Mouse (Mus musculus) limb, embryonic 14.5 days (tissue): ENCODE measurements around the gene Repin1. TPM values are rescaled to one million over a fixed set of nuclear protein-coding genes. Genes with fewer than 3 reads are reported as not detected.

Source experiments
- ATAC-seq: fragments of 200-750 bp; cut with Nextera tagmentation; 2 replicates; pipeline ENCODE4 v1.8.0; 2017; ENCODE audit warnings: low read depth, moderate number of reproducible peaks, moderate TSS enrichment; ENCODE audit not compliant: low FRiP score
- DNase-seq: peaks from one replicate; pipeline ENCODE4 v3.0.0-alpha.2; 2015; ENCODE audit warnings: low spot score
- H3K27ac ChIP-seq: fragments of 300-500 bp; sonication (generic); replicated peaks from 2 replicates; pipeline ENCODE4 v1.5.1; 2014; ENCODE audit warnings: low read depth, mild to moderate bottlenecking, low read length, moderate library complexity, mixed read lengths
- H3K27me3 ChIP-seq: fragments of 300-500 bp; sonication (generic); 2 replicates; pipeline ENCODE4 v1.6.1; 2014; ENCODE audit warnings: low read length, mixed read lengths; ENCODE audit not compliant: control insufficient read depth, insufficient read depth
- H3K36me3 ChIP-seq: fragments of 300-500 bp; sonication (generic); 2 replicates; pipeline ENCODE4 v1.6.1; 2014; ENCODE audit warnings: mild to moderate bottlenecking, low read length, moderate library complexity, mixed read lengths; ENCODE audit not compliant: control insufficient read depth, insufficient read depth
- H3K4me1 ChIP-seq: fragments of 300-500 bp; sonication (generic); 2 replicates; pipeline ENCODE4 v1.6.1; 2014; ENCODE audit warnings: antibody characterized with exemption, low read length, mixed read lengths; ENCODE audit not compliant: control insufficient read depth, insufficient read depth
- H3K4me2 ChIP-seq: fragments of 300-500 bp; sonication (generic); replicated peaks from 2 replicates; pipeline ENCODE4 v1.6.1; 2014; ENCODE audit warnings: low read depth, mild to moderate bottlenecking, low read length, moderate library complexity; ENCODE audit not compliant: severe bottlenecking
- H3K4me3 ChIP-seq: fragments of 300-500 bp; sonication (generic); replicated peaks from 2 replicates; pipeline ENCODE4 v1.5.1; 2014; ENCODE audit warnings: low read length
- H3K9ac ChIP-seq: fragments of 300-500 bp; sonication (generic); 2 replicates; pipeline ENCODE4 v1.6.1; 2014; ENCODE audit warnings: mild to moderate bottlenecking, low read depth, low read length, moderate library complexity; ENCODE audit not compliant: severe bottlenecking
- H3K9me3 ChIP-seq: fragments of 300-500 bp; sonication (generic); 2 replicates; pipeline ENCODE4 v1.6.1; 2016; ENCODE audit warnings: low read length; ENCODE audit not compliant: control insufficient read depth
- POLR2A ChIP-seq: fragments of 200-500 bp; IDR thresholded peaks from 2 replicates; pipeline ENCODE4 v1.8.0; 2012; ENCODE audit warnings: inconsistent platforms, mild to moderate bottlenecking, moderate library complexity, borderline replicate concordance; ENCODE audit not compliant: insufficient read depth, insufficient read length; ENCODE audit errors: extremely low read depth
- WGBS: fragments of 180-500 bp; shearing (Covaris S2); extraction: QIAGEN DNeasy Blood & Tissue Kit; methylation state at CpG from one replicate; pipeline ENCODE4 v1.1.7; 2014; 5-methylcytosine and 5-hydroxymethylcytosine counted together
- polyA plus RNA-seq, 2 experiments: library from polyadenylated mRNA; depleted of rRNA in 1 of 2; stranded (reverse) in 1 of 2; unstranded in 1 of 2; fragments of >200 nt; fragmentation: Nextera tagmentation in 1 of 2; extraction: Ambion mirVana in 1 of 2; gene quantifications; 2 replicates each; pipeline versions ENCODE4 v1.2.1 to v1.2.3; 2012 to 2014

The Repin1 gene
- polyA plus RNA-seq, 2 experiments, result 23.3 to 35.2 TPM

GRCm38 (mm10) chr6:48601271-48602079 is 7.8 kb downstream of the Repin1 start, which contains the start of gene Zfp775:
Zfp775 (plus strand) TSS chr6:48602063.
- TF ChIP-seq POLR2A, result 0 out of 2 replicates have a peak, but pooled peaks have one; percentile 34
- 0 out of 2 replicates have a peak, but pooled peaks cover 7% of the 10 kb centered on the region for H3K4me1 ChIP-seq
- H3K4me3 ChIP-seq, result peak within 1 kb of the TSS; percentile 73
- no peaks in the 10 kb centered on the region for H3K27me3 ChIP-seq
- WGBS, result 7% methylated on average over 42 of the region's 42 CpGs
- DNase-seq (peak; percentile 95), ATAC-seq (peak; percentile 100)
- H3K36me3 ChIP-seq, result peaks cover 38% of the 10 kb centered on the region
- H3K9ac ChIP-seq, result peak within 1 kb of the TSS; percentile 79
- peak within 1 kb of the TSS; percentile 67 for H3K27ac ChIP-seq
- peak within 1 kb of the TSS; percentile 94 for H3K4me2 ChIP-seq
- peaks cover 20% of the 10 kb centered on the region for H3K9me3 ChIP-seq

- H3K36me3 ChIP-seq, result peaks cover 30% of the 10 kb centered on the region
- peak overlapping the region; percentile 73 for H3K4me3 ChIP-seq
- TF ChIP-seq POLR2A, result no peak
- peak overlapping the region; percentile 79 for H3K9ac ChIP-seq
- ATAC-seq, result peak; percentile 78
- no peaks in the 10 kb centered on the region for H3K27me3 ChIP-seq
- peaks cover 13% of the 10 kb centered on the region for H3K9me3 ChIP-seq
- 0 out of 2 replicates have a peak, but pooled peaks cover 7% of the 10 kb centered on the region for H3K4me1 ChIP-seq
- DNase-seq, result peak; percentile 13
- under 1% methylated on average over 28 of the region's 28 CpGs for WGBS
- peak overlapping the region; percentile 67 for H3K27ac ChIP-seq
- H3K4me2 ChIP-seq, result peak overlapping the region; percentile 94
These were observed 8.5 kb downstream of the Repin1 start for GRCm38 (mm10) chr6:48602080-48602741.

DNA sequence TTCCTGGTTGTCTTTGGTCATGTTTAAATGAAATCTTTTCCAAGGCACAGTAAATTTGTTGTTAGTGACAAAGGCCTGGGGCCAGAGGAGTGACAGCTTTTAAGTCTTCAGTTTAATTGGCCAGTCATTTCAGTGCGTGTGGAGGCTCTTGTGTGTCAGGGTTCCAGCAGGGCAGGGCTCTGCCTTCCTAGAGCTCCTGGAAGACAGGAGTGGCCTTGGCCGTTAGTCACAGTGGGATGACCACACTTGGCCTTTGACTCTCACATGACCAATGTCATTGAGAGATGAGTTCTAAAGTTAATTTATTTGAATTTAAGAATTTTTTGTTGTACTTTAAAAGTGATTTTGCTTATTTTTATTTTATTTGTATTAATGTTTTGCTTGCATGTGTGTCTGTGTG is 14.4 kb downstream of the Repin1 start:
- H3K27me3 ChIP-seq, result no peaks in the 10 kb centered on the region
- H3K4me2 ChIP-seq, result no peak overlapping the region
- H3K27ac ChIP-seq, result no peak overlapping the region
- no peaks in the 10 kb centered on the region for H3K9me3 ChIP-seq
- no peaks in the 10 kb centered on the region for H3K4me1 ChIP-seq
- H3K36me3 ChIP-seq, result peaks cover 1% of the 10 kb centered on the region; the same call in 1 of the 2 replicates
- DNase-seq (no peak), ATAC-seq (no peak)
- 51% methylated on average over 2 of the region's 2 CpGs for WGBS
- H3K4me3 ChIP-seq, result no peak overlapping the region
- no peak for TF ChIP-seq POLR2A
- H3K9ac ChIP-seq, result no peak overlapping the region

DNA sequence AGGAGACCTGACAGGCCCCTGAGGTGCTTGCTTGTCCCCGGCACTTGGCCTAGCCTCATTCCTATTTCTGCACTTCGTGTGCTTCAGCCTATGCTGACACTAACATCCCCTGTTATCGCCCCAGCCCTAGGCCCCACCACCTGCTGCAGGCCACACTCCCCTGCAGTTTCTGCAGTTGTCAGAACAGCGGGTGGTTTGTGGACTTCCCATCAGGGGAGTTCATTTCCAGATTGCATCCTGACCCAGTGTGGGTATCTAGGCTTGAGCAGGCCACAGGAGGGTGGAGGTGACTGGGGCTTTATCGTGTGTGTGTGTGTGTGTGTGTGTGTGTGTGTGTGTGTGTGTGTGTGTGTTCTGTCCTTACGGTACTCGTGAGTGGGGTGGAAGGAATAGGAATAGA is 15.8 kb downstream of the Repin1 start:
- Histone ChIP-seq H3K36me3 (peaks cover 11% of the 10 kb centered on the region), H3K4me1 (no peaks in the 10 kb centered on the region), H3K9me3 (no peaks in the 10 kb centered on the region), H3K9ac (no peak overlapping the region), H3K27ac (no peak overlapping the region), H3K27me3 (no peaks in the 10 kb centered on the region), H3K4me3 (no peak overlapping the region), H3K4me2 (no peak overlapping the region)
- no peak for TF ChIP-seq POLR2A
- WGBS, result 64% methylated on average over 7 of the region's 7 CpGs
- DNase-seq, result no peak
- peak; percentile 37; the same call in 1 of the 2 replicates for ATAC-seq

- no peak for DNase-seq
- H3K27me3 ChIP-seq, result no peaks in the 10 kb centered on the region
- no peak overlapping the region for H3K4me3 ChIP-seq
- no peak overlapping the region for H3K27ac ChIP-seq
- no peak for ATAC-seq
- 81% methylated on average over 3 of the region's 3 CpGs for WGBS
- H3K4me1 ChIP-seq, result no peaks in the 10 kb centered on the region
- H3K4me2 ChIP-seq, result no peak overlapping the region
- no peak for TF ChIP-seq POLR2A
- H3K9me3 ChIP-seq, result no peaks in the 10 kb centered on the region
- H3K9ac ChIP-seq, result no peak overlapping the region
- peaks cover 11% of the 10 kb centered on the region for H3K36me3 ChIP-seq
These were observed 17.0 kb downstream of the Repin1 start for GRCm38 (mm10) chr6:48610657-48611056.
